Mouse (Mus musculus) liver, postnatal 0 days (tissue): ENCODE measurements around the gene Tarsl2. TPM values are rescaled to one million over a fixed set of nuclear protein-coding genes. Genes with fewer than 3 reads are reported as not detected.

Experiments
- ATAC-seq: fragments of 200-750 bp; cut with Nextera tagmentation; 2 replicates; pipeline ENCODE4 v1.8.0; 2017; ENCODE audit warnings: mild to moderate bottlenecking, moderate library complexity
- DNase-seq: peaks from one replicate; pipeline ENCODE4 v3.0.0-alpha.2; 2016
- H3K27ac ChIP-seq: fragments of 300-500 bp; sonication (generic); 2 replicates; pipeline ENCODE4 v1.5.1; 2014; ENCODE audit warnings: antibody characterized with exemption, moderate library complexity, mild to moderate bottlenecking, low read depth
- H3K27me3 ChIP-seq: fragments of 300-500 bp; sonication (generic); 2 replicates; pipeline ENCODE4 v1.6.1; 2014; ENCODE audit warnings: low read length, control low read depth, mixed read lengths; ENCODE audit not compliant: insufficient read depth
- H3K36me3 ChIP-seq: fragments of 300-500 bp; sonication (generic); replicated peaks from 2 replicates; pipeline ENCODE4 v1.6.1; 2014; ENCODE audit warnings: mild to moderate bottlenecking, control low read depth, low read length, moderate library complexity, mixed read lengths; ENCODE audit not compliant: insufficient read depth
- H3K4me1 ChIP-seq: fragments of 300-500 bp; sonication (generic); 2 replicates; pipeline ENCODE4 v1.6.1; 2014; ENCODE audit warnings: antibody characterized with exemption, mild to moderate bottlenecking, control low read depth; ENCODE audit not compliant: insufficient read depth
- H3K4me2 ChIP-seq: fragments of 300-500 bp; sonication (generic); 2 replicates; pipeline ENCODE4 v1.6.1; 2014; ENCODE audit warnings: low read depth, mild to moderate bottlenecking, low read length, moderate library complexity, mixed read lengths
- H3K4me3 ChIP-seq: fragments of 300-500 bp; sonication (generic); 2 replicates; pipeline ENCODE4 v1.5.1; 2014; ENCODE audit warnings: low read depth, low read length
- H3K9ac ChIP-seq: fragments of 300-500 bp; sonication (generic); replicated peaks from 2 replicates; pipeline ENCODE4 v1.6.1; 2014; ENCODE audit warnings: mild to moderate bottlenecking, moderate library complexity
- H3K9me3 ChIP-seq: fragments of 300-500 bp; sonication (generic); 2 replicates; pipeline ENCODE4 v1.6.1; 2016; ENCODE audit warnings: mild to moderate bottlenecking, control low read depth, low read length, mixed read lengths
- CTCF ChIP-seq: sonication (generic); IDR thresholded peaks from 2 replicates; pipeline ENCODE4 v1.5.1; 2016; ENCODE audit warnings: antibody characterized with exemption, low read depth
- EP300 ChIP-seq: IDR thresholded peaks from 2 replicates; pipeline ENCODE4 v1.6.1; 2016; ENCODE audit warnings: antibody characterized with exemption, low read depth, mild to moderate bottlenecking
- WGBS: fragments of 180-500 bp; shearing (Covaris S2); extraction: QIAGEN DNeasy Blood & Tissue Kit; methylation state at CpG from one replicate; pipeline ENCODE4 v1.1.7; 2014; ENCODE audit not compliant: insufficient replicate concordance; 5-methylcytosine and 5-hydroxymethylcytosine counted together
- polyA plus RNA-seq: library from polyadenylated mRNA; unstranded; fragments of >200 nt; fragmentation: Nextera tagmentation; extraction: Ambion mirVana; gene quantifications from 2 replicates; pipeline ENCODE4 v1.2.1, GENCODE M21; 2015

The Tarsl2 gene
- polyA plus RNA-seq, 1 experiment from 2014 or later, result 5.9 TPM

GRCm38 (mm10) chr7:65667491-65667890, 22.8 kb downstream of the Tarsl2 start:
- WGBS, result 87% methylated on average over 6 of the region's 6 CpGs
- H3K27ac ChIP-seq, result no peak overlapping the region
- no peak overlapping the region for H3K4me2 ChIP-seq
- H3K9me3 ChIP-seq, result no peaks in the 10 kb centered on the region
- no peak for TF ChIP-seq EP300
- H3K27me3 ChIP-seq, result no peaks in the 10 kb centered on the region
- H3K9ac ChIP-seq, result no peak overlapping the region
- DNase-seq, result no peak
- no peaks in the 10 kb centered on the region for H3K4me1 ChIP-seq
- no peak for ATAC-seq
- H3K36me3 ChIP-seq, result peaks cover 22% of the 10 kb centered on the region
- H3K4me3 ChIP-seq, result no peak overlapping the region

GRCm38 (mm10) chr7:65678050-65678449, 33.4 kb downstream of the Tarsl2 start:
- no peak for DNase-seq
- Histone ChIP-seq H3K4me2 (no peak overlapping the region), H3K27ac (no peak overlapping the region), H3K4me1 (no peaks in the 10 kb centered on the region), H3K27me3 (no peaks in the 10 kb centered on the region), H3K36me3 (peaks cover 2% of the 10 kb centered on the region), H3K9ac (no peak overlapping the region), H3K9me3 (no peaks in the 10 kb centered on the region), H3K4me3 (no peak overlapping the region)
- WGBS, result 80% methylated on average over 10 of the region's 10 CpGs
- TF ChIP-seq CTCF, result no peak
- TF ChIP-seq EP300, result no peak
- ATAC-seq, result no peak

GRCm38 (mm10) chr7:65678900-65679595, 34.4 kb downstream of the Tarsl2 start:
- Histone ChIP-seq H3K9me3 (no peaks in the 10 kb centered on the region), H3K27ac (no peak overlapping the region), H3K4me1 (no peaks in the 10 kb centered on the region), H3K4me3 (no peak overlapping the region), H3K27me3 (no peaks in the 10 kb centered on the region), H3K4me2 (no peak overlapping the region), H3K36me3 (peaks cover 3% of the 10 kb centered on the region), H3K9ac (no peak overlapping the region)
- 81% methylated on average over 7 of the region's 7 CpGs for WGBS
- no peak for DNase-seq
- TF ChIP-seq EP300, result no peak
- no peak for TF ChIP-seq CTCF
- no peak for ATAC-seq

GRCm38 (mm10) chr7:65681166-65681565, 36.5 kb downstream of the Tarsl2 start:
- H3K4me2 ChIP-seq, result no peak overlapping the region
- no peak overlapping the region for H3K27ac ChIP-seq
- H3K27me3 ChIP-seq, result no peaks in the 10 kb centered on the region
- 68% methylated on average over 5 of the region's 5 CpGs for WGBS
- peaks cover 3% of the 10 kb centered on the region for H3K36me3 ChIP-seq
- no peak for TF ChIP-seq EP300
- no peak for TF ChIP-seq CTCF
- no peak for ATAC-seq
- H3K9me3 ChIP-seq, result no peaks in the 10 kb centered on the region
- no peak overlapping the region for H3K9ac ChIP-seq
- H3K4me1 ChIP-seq, result no peaks in the 10 kb centered on the region
- no peak for DNase-seq
- H3K4me3 ChIP-seq, result no peak overlapping the region

- Histone ChIP-seq H3K27ac (no peak overlapping the region), H3K4me1 (no peaks in the 10 kb centered on the region), H3K9ac (no peak overlapping the region), H3K9me3 (no peaks in the 10 kb centered on the region), H3K36me3 (peaks cover 11% of the 10 kb centered on the region), H3K4me2 (no peak overlapping the region), H3K27me3 (no peaks in the 10 kb centered on the region), H3K4me3 (no peak overlapping the region)
- TF ChIP-seq EP300 (no peak), CTCF (no peak)
- WGBS, result 77% methylated on average over 7 of the region's 7 CpGs
- DNase-seq (no peak), ATAC-seq (no peak)
Measured at GRCm38 (mm10) chr7:65684256-65684835, 39.6 kb downstream of the Tarsl2 start.

- Histone ChIP-seq H3K9ac (no peak overlapping the region), H3K27me3 (no peaks in the 10 kb centered on the region), H3K9me3 (no peaks in the 10 kb centered on the region), H3K4me2 (no peak overlapping the region), H3K27ac (no peak overlapping the region), H3K36me3 (peaks cover 13% of the 10 kb centered on the region), H3K4me3 (no peak overlapping the region), H3K4me1 (no peaks in the 10 kb centered on the region)
- WGBS, result 88% methylated on average over 9 of the region's 9 CpGs
- no peak for DNase-seq
- TF ChIP-seq CTCF (no peak), EP300 (no peak)
- ATAC-seq, result no peak
Measured at GRCm38 (mm10) chr7:65686664-65687063, 42.0 kb downstream of the Tarsl2 start.

- Histone ChIP-seq H3K4me1 (peaks cover 16% of the 10 kb centered on the region), H3K27ac (no peak within 1 kb of the TSS), H3K9me3 (no peaks in the 10 kb centered on the region), H3K4me2 (no peak within 1 kb of the TSS), H3K27me3 (no peaks in the 10 kb centered on the region), H3K9ac (no peak within 1 kb of the TSS), H3K36me3 (peaks cover 15% of the 10 kb centered on the region), H3K4me3 (no peak within 1 kb of the TSS)
- no peak for DNase-seq
- WGBS, result 86% methylated on average over 7 of the region's 7 CpGs
- TF ChIP-seq EP300 (no peak), CTCF (no peak)
- ATAC-seq, result no peak
Measured at GRCm38 (mm10) chr7:65690869-65691268, 46.2 kb downstream of the Tarsl2 start, which contains the start of gene Tm2d3. Gene Tm2d3 (plus strand): TSS chr7:65691169.
